In genomic region chr10:115569712-115570491, GRCm38 (mm10) we compare ENCODE assay signal across 18 mouse cellular contexts. TPM values are rescaled to one million over a fixed set of nuclear protein-coding genes. Genes with fewer than 3 reads are reported as not detected.
DNase-seq lines count a peak whose midpoint lies in the region; ATAC-seq lines count a peak whose summit lies in the region.
"Had no signal": no experiment of that assay in that cellular context is flagged by ENCODE, and none has a peak within 500 bp of the region (broad histone marks: within the 10 kb centered on the region; RNA-seq: fewer than 3 reads in every experiment).

Gene A930009A15Rik (plus strand): TSS chr10:115569986.

- no peak; the same call in 1 of the 2 replicates for ATAC-seq in midbrain, embryonic 15.5 days (replicated peaks)
- ATAC-seq in forebrain, embryonic 14.5 days = 0 out of 2 replicates have a peak, but pooled peaks have one; percentile 38
- peak; percentile 71 for ATAC-seq in megakaryocyte-erythroid progenitor cell, adult 5-6 weeks (replicated peaks; ENCODE audit: low FRiP score, low TSS enrichment, poor library complexity, severe bottlenecking)
- ATAC-seq: intestine, embryonic 15.5 days had no signal

- H3K4me2 ChIP-seq in midbrain, embryonic 15.5 days = no peak within 1 kb of the TSS
- H3K4me2 ChIP-seq in forebrain, embryonic 14.5 days (ENCODE audit: low read length) = no peak within 1 kb of the TSS
- H3K4me2 ChIP-seq: intestine, embryonic 15.5 days; limb, embryonic 15.5 days; lung, embryonic 14.5 days; stomach, embryonic 15.5 days had no signal

- peaks cover 31% of the 10 kb centered on the region for H3K4me1 ChIP-seq in midbrain, embryonic 10.5 days
- peaks cover 13% of the 10 kb centered on the region; the same call in 1 of the 2 replicates for H3K4me1 ChIP-seq in midbrain, embryonic 15.5 days
- H3K4me1 ChIP-seq in forebrain, embryonic 14.5 days (ENCODE audit: control insufficient read depth, insufficient read depth, low read length) = no peaks in the 10 kb centered on the region
- H3K4me1 ChIP-seq: intestine, embryonic 15.5 days; limb, embryonic 15.5 days; megakaryocyte, embryonic 14.5 days; stomach, embryonic 15.5 days had no signal

- 61% methylated on average over 15 of the region's 15 CpGs for WGBS in midbrain, embryonic 10.5 days
- WGBS in midbrain, embryonic 15.5 days = 43% methylated on average over 15 of the region's 15 CpGs
- WGBS in forebrain, embryonic 14.5 days = 49% methylated on average over 15 of the region's 15 CpGs

- peaks cover 4% of the 10 kb centered on the region; the same call in 1 of the 2 replicates for H3K9me3 ChIP-seq in midbrain, embryonic 10.5 days (replicated peaks)
- H3K9me3 ChIP-seq in midbrain, embryonic 15.5 days = no peaks in the 10 kb centered on the region
- H3K9me3 ChIP-seq in forebrain, embryonic 14.5 days (replicated peaks; ENCODE audit: control insufficient read depth, low read length) = no peaks in the 10 kb centered on the region
- H3K9me3 ChIP-seq: intestine, embryonic 15.5 days; limb, embryonic 15.5 days; stomach, embryonic 15.5 days had no signal

- H3K36me3 ChIP-seq in midbrain, embryonic 10.5 days = no peaks in the 10 kb centered on the region
- H3K36me3 ChIP-seq in midbrain, embryonic 15.5 days (replicated peaks) = no peaks in the 10 kb centered on the region
- H3K36me3 ChIP-seq in forebrain, embryonic 14.5 days (ENCODE audit: control insufficient read depth, insufficient read depth, low read length) = no peaks in the 10 kb centered on the region
- H3K36me3 ChIP-seq: intestine, embryonic 15.5 days; limb, embryonic 15.5 days; stomach, embryonic 15.5 days had no signal

- no peak for DNase-seq in midbrain, embryonic 10.5 days (ENCODE audit: low spot score)
- DNase-seq in forebrain, embryonic 14.5 days (ENCODE audit: low spot score) = no peak
- peak; percentile 57 for DNase-seq in retina, postnatal 1 day
- no peak for DNase-seq in adrenal gland, postnatal 25 days
- DNase-seq in gastrocnemius, postnatal 10 days = no peak
- DNase-seq: adrenal gland, postnatal 36 days; cerebellum, adult 11 months; lung, embryonic 14.5 days; thymus, postnatal 4 days had no signal

- H3K4me3 ChIP-seq in midbrain, embryonic 10.5 days = 0 out of 2 replicates have a peak within 1 kb of the TSS, but pooled peaks have one; percentile 4
- H3K4me3 ChIP-seq in midbrain, embryonic 15.5 days = no peak within 1 kb of the TSS
- no peak within 1 kb of the TSS for H3K4me3 ChIP-seq in forebrain, embryonic 14.5 days (ENCODE audit: low read depth, low read length)
- H3K4me3 ChIP-seq: intestine, embryonic 15.5 days; left cerebral cortex, adult 2 months; limb, embryonic 15.5 days; megakaryocyte, embryonic 14.5 days; stomach, embryonic 15.5 days had no signal

- no peak within 1 kb of the TSS for H3K9ac ChIP-seq in midbrain, embryonic 15.5 days
- no peak within 1 kb of the TSS for H3K9ac ChIP-seq in forebrain, embryonic 14.5 days (ENCODE audit: low read length)
- H3K9ac ChIP-seq: intestine, embryonic 15.5 days; limb, embryonic 15.5 days; lung, embryonic 14.5 days; stomach, embryonic 15.5 days had no signal

- H3K27me3 ChIP-seq in midbrain, embryonic 10.5 days (ENCODE audit: low read depth, poor library complexity, severe bottlenecking) = peaks cover 30% of the 10 kb centered on the region
- H3K27me3 ChIP-seq in midbrain, embryonic 15.5 days (replicated peaks) = no peaks in the 10 kb centered on the region
- H3K27me3 ChIP-seq in forebrain, embryonic 14.5 days (replicated peaks; ENCODE audit: control insufficient read depth, insufficient read depth, low read length) = peaks cover 18% of the 10 kb centered on the region
- H3K27me3 ChIP-seq: intestine, embryonic 15.5 days; limb, embryonic 15.5 days; megakaryocyte, embryonic 14.5 days; stomach, embryonic 15.5 days had no signal

- H3K27ac ChIP-seq in midbrain, embryonic 10.5 days (replicated peaks) = peak within 1 kb of the TSS; percentile 79
- H3K27ac ChIP-seq in midbrain, embryonic 15.5 days = no peak within 1 kb of the TSS
- H3K27ac ChIP-seq in forebrain, embryonic 14.5 days (ENCODE audit: low read depth, low read length) = no peak within 1 kb of the TSS
- H3K27ac ChIP-seq: intestine, embryonic 15.5 days; left cerebral cortex, adult 2 months; limb, embryonic 15.5 days; stomach, embryonic 15.5 days had no signal

RNA-seq across cellular contexts. Expression of gene A930009A15Rik, which starts in this region (rescaled TPM):
- 0.31 and 1.1 TPM in 2 replicates for polyA plus RNA-seq in midbrain, embryonic 10.5 days (2016; fragmentation: Nextera tagmentation; extraction: Ambion mirVana)
- polyA plus RNA-seq in midbrain, embryonic 15.5 days (2015; fragmentation: Nextera tagmentation; extraction: Ambion mirVana) = 0.64 and 0.67 TPM in 2 replicates
- not detected in 2 replicates for polyA plus RNA-seq in forebrain, embryonic 14.5 days (2014; fragmentation: Nextera tagmentation; extraction: Ambion mirVana)
- total RNA-seq in megakaryocyte-erythroid progenitor cell, adult 5-6 weeks (2014; fragmentation: Nextera tagmentation) = not detected in 2 replicates
- total RNA-seq in megakaryocyte-erythroid progenitor cell, adult 5-6 weeks (2017) = not detected in 2 replicates
- not detected in 2 replicates for total RNA-seq in adrenal gland, postnatal 25 days (2021)
- not detected for total RNA-seq in gastrocnemius, postnatal 10 days (2021)
- total RNA-seq: adrenal gland, postnatal 36 days; gastrocnemius, postnatal 4 days had no signal
- polyA plus RNA-seq: heart, embryonic 16.5 days; intestine, embryonic 15.5 days; limb, embryonic 15.5 days; lung, embryonic 14.5 days; stomach, embryonic 15.5 days had no signal

Comparison
In these comparisons a context has a peak if more than half of its experiments do, and no peak if none do; other contexts are left out.
1. Peak in ATAC-seq in forebrain, embryonic 14.5 days; RNA of the gene not detected or under 1 TPM.
2. Peak in ATAC-seq in megakaryocyte-erythroid progenitor cell, adult 5-6 weeks; RNA of the gene not detected or under 1 TPM.